Mouse (Mus musculus): ENCODE data around the gene Fes.

Fes gene

DNA sequence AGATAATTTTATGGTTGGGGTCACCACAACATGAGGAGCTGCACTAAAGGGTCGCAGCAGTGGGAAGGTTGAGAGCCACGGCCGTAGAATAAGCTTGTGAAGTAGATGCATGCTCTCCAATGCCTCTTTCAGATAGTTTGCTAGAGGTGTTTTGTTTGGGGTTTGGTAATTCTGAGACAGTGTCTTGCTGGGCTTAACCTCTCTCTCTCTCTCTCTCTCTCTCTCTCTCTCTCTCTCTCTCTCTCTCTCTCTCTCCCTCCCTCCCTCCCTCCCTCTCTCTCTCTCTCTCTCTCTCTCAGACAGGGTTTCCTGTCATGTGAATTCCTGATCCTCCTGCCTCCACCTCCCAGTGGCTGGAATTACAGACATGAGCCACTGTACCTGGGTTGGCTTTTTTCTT is 13.0 kb downstream of the Fes start:
- DNase-seq (ENCODE audit: low spot score in 2 of 2): no peak

- DNase-seq (ENCODE audit: low spot score in 2 of 2): no peak
These were observed 13.5 kb downstream of the Fes start for GRCm38 (mm10) chr7:80374280-80374679.

GRCm38 (mm10) chr7:80373850-80374249 is 13.9 kb downstream of the Fes start:
- no peak for DNase-seq (ENCODE audit: low spot score in 2 of 2)

- no peak for DNase-seq (ENCODE audit: low spot score in 2 of 2)
These were observed 14.4 kb downstream of the Fes start for GRCm38 (mm10) chr7:80373352-80373751.

GRCm38 (mm10) chr7:80372667-80373066 is 15.1 kb downstream of the Fes start:
- DNase-seq (ENCODE audit: low spot score in 2 of 2): no peak

DNA sequence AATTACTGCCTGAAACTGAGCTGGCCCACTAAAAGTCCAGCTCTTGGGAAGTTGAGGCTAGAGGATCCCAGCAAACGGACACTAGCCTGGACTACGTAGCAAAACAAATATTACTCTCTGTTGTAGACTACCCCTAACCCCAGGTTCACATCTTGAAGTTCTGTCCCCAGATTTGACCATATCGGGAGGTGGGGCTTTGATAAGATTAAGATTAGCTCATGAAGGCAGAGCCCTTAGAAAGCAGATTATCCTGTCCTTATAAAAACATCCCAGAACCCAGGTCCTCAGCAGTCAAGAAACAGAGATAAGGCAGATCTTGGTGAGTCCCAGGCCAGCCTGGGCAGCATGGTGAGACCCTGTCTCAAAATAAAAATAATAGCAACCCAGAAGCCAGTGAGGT is 15.6 kb downstream of the Fes start:
- no peak for DNase-seq (ENCODE audit: low spot score in 2 of 2)

GRCm38 (mm10) chr7:80371041-80371751 is 16.6 kb downstream of the Fes start, which contains the start of gene Man2a2:
Man2a2 (minus strand) TSS chr7:80371375.
- peak; percentile 74 to 91 for DNase-seq (ENCODE audit: low spot score in 2 of 2)

DNA sequence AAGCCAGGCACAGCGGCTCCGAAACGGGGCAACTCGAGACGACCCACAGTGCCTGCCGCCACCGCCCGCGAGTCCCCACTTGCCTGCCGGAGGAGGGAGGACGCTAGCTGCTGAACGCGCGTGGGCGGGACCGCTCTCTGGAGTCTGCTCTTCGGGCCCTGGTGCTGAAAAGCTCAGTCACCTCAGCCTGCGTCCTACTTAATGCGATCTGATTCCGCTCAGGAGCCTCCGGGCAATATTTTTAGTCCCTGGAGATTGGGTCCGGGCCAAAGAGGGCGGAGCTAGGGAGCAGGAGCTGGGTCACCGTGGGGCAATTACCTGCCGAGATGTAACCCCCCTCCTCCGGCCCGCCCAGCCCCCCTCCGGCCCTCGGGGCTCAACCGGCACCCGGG is 17.1 kb downstream of the Fes start:
- DNase-seq (ENCODE audit: low spot score in 2 of 2): peak; percentile 68 to 86

GRCm38 (mm10) chr7:80369967-80370431 is 17.7 kb downstream of the Fes start:
- DNase-seq (ENCODE audit: low spot score in 2 of 2): no peak

DNA sequence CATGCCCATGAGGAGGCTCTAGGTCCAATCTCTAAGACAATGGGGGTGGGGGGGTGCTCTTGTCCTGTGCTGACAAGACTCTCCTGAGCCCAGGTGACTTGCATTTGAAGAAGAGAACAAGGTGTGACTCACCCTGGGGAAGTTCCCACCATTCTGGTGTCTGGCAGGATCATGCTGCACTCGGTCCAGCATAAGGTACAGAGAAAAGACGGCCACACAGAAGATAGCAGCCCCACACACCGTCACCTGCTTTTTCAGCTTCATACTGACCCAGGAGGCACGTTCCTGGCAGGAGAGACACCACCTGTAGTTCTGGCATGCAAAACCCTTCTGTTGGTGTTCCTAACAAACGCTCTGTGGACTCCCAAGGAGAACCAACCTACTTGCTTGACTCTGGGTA is 18.3 kb downstream of the Fes start:
- DNase-seq (ENCODE audit: low spot score in 2 of 2): no peak

GRCm38 (mm10) chr7:80368635-80369421 is 18.9 kb downstream of the Fes start:
- DNase-seq (ENCODE audit: low spot score in 2 of 2): no peak

DNA sequence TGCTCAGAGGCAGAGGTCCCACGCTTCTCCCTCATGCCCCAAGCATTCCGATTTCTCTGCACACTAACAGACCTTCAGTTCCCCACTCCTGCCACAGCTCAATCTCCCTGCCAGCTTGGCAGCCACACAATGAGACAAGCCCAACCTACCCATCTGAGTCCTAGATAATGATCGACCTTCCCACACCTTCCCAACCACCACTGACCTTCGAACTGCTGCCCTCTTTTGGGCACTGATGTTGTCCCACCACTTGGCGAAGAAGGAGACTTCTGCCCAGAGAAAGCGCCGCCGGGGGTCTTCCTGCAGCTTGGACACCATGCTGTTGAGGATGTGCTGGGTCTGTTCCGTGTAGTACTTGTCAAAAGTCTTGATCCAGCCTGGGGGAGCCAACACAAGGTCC is 19.7 kb downstream of the Fes start:
- no peak for DNase-seq (ENCODE audit: low spot score in 2 of 2)

DNA sequence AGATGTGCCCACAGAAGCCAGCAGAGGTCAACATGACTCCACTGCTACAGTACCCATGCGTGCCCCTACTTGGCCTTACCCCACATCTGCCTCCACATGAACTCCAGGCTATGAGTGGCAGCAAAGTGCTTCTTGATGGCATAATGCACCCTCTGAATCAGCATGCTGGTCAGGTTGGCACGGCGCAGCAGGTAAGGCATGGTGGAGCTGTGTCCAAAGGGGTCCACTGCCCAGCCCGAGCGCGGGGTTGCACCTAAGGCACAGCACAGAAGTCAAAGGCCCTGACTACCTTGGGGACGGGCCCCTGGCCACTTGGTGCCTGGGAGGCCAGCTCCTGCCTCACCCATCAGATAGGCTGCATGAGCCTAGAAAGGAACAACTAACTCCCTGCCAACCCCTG is 20.5 kb downstream of the Fes start:
- no peak for DNase-seq (ENCODE audit: low spot score in 2 of 2)

DNA sequence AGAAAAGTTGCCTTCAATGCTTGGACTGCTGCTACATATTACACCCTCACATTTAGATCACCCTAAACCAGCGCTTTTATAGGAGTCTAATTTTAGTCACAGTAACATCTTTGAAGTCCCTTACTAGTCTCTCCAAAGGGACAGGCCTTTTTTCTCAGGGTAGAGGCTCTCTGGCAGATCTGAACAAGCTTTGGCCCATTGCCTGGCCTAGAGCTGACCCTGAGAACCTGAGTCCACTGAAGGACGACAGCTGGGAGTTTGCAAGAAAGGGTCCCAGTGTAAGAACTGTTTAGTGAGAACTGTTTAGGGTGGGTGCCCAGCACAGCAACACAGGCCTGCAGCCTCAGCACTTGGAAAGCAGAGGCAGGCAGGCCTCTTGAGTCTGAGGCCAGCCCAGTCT is 22.0 kb downstream of the Fes start:
- no peak for DNase-seq (ENCODE audit: low spot score in 2 of 2)

DNA sequence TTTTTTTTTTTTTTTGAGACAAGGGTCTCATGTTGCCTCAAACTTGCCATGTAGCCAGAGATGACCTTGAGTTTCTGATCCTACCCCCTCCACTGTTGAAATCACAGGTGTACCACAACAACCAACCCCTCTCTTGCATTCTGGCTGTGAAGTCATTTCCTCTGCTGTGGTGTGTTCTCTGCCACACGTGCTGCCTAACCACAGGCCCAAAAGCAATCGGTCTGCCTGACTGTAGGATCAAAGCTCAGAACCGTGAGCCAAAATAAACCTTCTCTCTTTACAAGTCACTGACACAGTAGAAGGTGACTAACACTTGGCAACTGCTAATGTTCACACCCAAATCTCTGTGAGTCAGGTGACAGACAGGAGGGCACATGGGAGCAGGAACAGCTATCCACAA is 27.3 kb downstream of the Fes start:
- DNase-seq (ENCODE audit: low spot score in 2 of 2): no peak

- no peak for DNase-seq (ENCODE audit: low spot score in 2 of 2)
These were observed 29.7 kb downstream of the Fes start for GRCm38 (mm10) chr7:80358039-80358438.

DNA sequence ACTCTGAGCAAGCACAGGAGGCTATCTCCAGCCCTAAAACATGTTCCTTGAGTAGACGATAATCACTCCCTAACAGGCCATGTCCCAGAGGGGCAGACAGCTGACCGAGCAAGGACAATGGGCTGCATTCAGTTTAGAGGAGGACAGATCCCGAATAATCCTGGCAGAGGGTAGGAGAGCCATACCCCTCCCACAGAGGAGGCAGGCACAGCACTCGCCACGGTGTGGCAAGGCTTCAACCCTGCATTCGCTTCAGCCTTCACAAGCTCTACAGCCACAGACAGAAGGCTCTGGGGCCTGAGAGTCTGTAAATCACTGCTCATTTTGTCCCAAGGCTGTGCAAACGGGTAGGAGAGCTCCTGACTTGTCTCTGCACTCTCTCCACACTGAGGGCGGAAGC is 30.6 kb downstream of the Fes start:
- DNase-seq (ENCODE audit: low spot score in 2 of 2): no peak

DNA sequence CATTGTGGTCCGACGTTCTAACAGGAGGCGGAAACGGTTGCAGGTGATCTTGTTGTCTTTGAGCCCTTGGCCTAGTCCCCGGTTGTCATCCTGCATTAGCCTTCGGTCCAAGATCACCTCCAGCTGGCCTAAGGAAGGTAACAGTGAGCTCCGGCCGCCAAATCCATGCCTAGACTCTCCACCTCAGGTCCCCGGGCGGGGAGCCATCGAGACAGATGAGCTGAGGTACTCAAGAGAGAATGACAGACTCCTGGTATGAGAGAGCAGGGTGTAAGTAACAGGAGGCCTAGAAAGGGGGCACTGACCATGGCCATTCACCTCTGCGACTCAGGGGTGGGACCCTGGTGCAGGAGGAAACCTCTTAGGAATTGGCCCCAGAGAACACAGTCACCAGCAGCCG is 31.4 kb downstream of the Fes start:
- no peak for DNase-seq (ENCODE audit: low spot score in 2 of 2)

- DNase-seq (ENCODE audit: low spot score in 2 of 2): no peak
These were observed 34.8 kb downstream of the Fes start for GRCm38 (mm10) chr7:80352920-80353319.

DNA sequence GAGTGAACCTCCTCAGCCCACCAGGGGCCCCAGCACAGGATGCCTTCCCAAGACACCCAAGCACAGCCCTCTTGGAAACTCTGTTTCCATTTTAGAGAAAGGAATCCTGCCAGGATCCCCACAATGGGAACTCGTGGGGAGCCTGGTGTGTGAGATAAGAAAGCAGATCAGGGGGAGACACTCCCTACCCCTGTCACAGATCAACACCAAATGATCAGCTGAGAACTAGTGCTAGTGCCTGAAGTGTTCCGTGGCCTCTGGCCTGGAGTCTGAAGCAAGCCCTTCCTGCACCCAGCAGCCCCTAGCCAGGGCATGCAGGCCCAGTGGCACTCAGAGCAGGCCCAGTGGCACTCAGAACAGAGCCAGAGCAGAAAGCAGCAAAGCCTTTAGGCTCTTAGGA is 36.9 kb downstream of the Fes start:
- no peak for DNase-seq (ENCODE audit: low spot score in 2 of 2)

- no peak for DNase-seq (ENCODE audit: low spot score in 2 of 2)
These were observed 39.8 kb downstream of the Fes start for GRCm38 (mm10) chr7:80347670-80348586.

- DNase-seq (ENCODE audit: low spot score in 2 of 2): no peak
These were observed 40.9 kb downstream of the Fes start for GRCm38 (mm10) chr7:80346830-80347229.
